Mouse (Mus musculus): ENCODE measurements around the gene Bhlha9.
"Not testable (repeated sequence)": the region's sequence is repeated elsewhere in the genome, so short reads cannot be mapped to it uniquely, and the experiment has no call there.

Gene Bhlha9

DNA sequence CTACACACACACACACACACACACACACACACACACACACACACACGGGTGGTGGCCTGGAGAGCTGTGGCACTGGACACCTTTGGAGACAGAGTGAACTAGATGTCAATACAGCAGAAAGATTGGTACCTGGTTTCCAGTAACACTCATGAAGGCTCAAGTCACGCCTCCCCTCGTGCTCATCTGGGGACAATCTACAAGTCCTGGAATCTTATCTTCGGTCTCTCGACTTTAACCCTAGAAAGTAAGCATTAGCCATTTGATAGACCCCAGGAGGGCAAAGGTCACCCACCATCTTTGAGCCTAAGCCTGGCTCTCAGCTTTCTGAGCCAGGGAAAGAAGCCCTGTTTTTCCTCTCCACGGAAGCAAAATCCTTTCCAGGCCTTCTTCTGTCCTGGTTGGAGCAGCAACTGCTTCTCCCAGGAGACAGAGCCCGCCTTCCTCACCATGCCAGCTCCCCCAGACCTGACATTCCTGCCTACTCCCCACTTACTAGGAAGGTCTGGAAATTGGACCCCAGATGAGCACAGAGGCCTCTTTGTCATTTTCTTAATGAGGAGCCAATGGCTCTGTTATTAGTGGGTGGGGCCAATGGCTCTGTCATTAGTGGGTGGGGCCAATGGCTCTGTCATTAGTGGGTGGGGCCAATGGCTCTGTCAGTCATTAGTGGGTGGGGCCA is 10.3 kb upstream of the Bhlha9 start:
- in situ Hi-C loops (cut with MboI) = no loop called here

DNA sequence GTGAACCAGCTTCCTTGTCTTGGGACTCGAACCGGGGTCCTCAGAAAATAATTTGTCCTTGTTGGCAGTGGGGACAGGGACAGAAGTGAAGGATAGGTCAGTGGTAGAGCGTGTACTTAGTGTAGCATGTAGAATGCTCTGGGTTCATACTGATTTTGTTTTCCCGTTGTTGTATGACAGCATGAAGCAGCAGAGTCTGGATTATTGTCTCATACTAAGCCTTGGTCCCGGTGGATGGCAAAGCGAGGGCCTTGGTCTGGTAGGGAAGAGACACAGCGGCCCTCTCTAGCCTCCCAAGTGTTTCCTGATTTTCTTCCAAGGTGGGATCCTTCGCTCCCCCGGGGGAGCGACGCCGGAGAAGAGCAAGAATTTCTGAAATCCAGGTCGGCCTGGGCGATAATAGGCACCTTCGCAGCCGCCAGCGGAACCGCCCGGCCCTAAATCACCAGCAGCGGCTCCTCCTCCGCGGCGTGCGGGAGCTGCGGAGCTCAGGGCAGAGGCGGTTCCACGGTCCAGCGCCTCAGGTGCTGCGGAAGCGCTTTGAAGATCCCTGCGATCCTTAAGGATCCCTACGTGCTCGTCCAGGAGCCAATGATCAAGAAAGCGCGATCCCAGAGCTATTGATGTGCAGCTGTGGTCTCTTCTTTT is 6.1 kb upstream of the Bhlha9 start:
- in situ Hi-C loops (cut with MboI) = no loop called here

DNA sequence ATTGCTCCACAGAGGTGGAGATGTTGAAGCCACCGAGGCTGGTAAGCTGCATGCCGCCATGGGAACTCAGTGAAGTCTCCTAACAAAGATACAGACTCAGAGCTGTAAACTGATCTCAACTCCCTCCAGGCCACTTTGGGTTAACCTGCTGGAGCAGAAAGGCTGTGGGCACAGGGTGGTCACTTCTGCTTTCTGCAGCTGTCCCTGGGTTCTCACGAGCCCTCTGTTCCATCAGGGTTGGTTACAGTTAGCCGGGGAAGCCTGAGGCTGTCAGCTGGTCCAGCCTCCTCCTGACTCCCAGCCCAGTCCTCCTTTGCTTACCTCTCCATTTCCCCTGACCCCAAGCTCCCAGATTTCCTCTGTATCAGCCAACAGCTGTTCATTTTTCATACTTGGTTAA is 4.5 kb upstream of the Bhlha9 start:
- in situ Hi-C loops (cut with MboI) = no loop called here

DNA sequence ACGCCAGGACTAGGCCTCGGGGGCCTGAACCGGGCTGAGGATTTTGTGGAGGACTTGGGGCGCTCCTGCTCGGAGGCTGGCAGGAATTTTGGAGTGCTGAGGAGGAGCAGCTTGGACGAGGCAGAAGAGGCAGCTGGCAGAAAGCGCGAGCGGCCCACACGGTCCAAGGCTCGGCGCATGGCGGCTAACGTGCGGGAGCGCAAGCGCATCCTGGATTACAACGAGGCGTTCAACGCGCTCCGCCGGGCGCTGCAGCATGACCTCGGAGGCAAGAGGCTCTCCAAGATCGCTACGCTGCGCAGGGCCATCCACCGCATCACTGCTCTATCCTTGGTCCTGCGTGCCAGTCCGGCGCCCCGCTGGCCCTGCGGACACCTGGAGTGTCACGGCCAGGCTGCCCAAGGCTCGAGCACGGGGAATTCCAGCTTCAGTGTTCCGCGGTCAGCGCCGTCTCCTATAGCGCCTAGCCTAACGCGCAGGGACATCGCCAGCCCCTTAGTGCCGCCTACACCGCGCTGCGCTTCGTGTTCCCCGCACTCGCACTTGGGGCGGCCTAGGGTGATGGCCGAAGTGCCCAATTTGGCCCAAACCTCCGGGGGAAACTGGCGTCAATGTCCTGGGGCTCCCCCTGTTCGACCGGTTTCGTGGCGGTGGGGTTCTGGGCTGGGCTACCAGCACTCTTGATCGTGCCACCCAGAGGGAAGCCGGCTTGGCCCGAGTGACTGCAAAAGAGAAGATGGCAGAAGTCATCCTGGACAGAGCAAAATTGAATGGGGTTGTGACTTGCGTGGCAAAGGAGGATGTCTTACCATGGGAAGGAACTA is 503 bp downstream of the Bhlha9 start:
- in situ Hi-C loops (cut with MboI) = no loop called here

DNA sequence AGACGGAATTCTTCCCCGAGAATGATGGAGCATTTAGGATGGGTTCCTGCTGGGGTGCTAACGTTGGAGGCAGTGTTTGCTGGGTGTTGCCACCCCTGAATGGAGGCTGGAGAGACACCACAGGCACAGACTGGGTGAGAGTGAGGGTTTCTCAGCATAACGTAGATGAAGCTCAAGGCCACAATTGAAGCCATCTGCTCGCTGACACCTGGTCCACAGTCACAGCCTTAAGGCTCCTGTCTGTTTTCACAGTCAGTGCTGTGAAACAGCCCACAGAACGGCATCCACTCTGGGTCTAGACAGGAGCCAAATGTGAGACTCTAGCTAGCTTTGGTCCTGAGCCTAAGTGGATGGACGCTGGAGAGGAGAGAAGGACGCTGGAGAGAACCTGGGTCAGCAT is 1.9 kb downstream of the Bhlha9 start:
- in situ Hi-C loops (cut with MboI) = no loop called here

DNA sequence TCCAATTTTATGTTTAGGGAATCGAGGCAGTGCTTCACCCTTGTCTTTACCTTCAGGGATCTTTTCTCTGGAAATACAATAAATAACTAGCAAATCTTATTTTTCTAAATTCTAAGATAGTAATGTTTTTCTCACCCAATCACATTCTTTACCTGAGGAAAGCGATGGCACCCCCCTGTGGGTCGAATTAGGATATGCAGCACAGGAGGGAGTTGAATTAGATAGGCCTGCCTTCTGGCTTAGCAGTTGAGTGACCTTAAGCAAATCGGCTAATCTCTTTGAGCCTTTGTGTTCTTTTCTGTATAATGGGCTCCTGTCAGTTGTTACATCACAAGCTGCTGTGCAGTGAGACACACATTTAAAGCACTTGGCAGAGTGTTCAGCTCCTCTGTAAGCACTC is 2.4 kb downstream of the Bhlha9 start:
- in situ Hi-C loops (cut with MboI) = no loop called here

DNA sequence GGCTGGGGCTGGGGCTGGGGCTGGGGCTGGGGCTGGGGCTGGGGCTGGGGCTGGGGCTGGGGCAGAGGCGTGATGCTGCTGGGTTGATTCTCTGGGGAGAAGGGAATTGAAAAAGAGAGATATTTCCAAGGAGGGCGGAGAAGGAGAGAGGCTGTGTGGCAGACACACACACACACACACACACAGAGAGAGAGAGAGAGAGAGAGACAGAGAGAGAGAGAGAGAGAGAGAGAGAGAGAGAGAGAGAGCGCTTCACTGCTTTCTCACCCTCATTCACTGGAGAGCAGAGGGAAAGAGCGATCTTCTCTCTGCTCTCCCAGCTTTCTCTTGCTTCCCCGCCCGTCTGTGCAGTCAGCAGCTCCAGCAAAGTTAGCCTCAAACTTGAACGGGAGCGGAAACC is 7.2 kb downstream of the Bhlha9 start, which contains the start of gene Trarg1:
TSS of gene Trarg1 (plus strand) at position 301 of the 400 bp plus-strand sequence.
- in situ Hi-C loops (cut with MboI) = not testable (repeated sequence)

DNA sequence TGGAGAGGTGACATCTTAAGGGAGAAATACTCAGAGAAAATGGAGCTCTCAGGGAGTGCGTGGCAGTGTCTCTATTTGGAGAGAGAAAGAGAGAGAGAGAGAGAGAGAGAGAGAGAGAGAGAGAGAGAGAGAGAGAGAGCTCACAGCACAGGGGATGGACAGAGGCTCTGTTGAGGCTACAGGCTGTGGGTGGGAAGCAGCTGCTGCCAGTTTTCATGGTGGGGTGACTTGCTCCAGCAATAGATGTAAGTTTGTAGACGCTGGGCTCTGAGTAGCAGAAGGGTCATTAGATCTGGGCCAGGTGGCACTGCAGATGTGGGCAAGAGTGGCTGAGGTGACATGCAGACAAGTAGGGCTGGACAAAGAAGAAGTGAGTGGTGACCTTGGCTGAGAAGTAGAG is 13.3 kb downstream of the Bhlha9 start:
- in situ Hi-C loops (cut with MboI) = no loop called here

DNA sequence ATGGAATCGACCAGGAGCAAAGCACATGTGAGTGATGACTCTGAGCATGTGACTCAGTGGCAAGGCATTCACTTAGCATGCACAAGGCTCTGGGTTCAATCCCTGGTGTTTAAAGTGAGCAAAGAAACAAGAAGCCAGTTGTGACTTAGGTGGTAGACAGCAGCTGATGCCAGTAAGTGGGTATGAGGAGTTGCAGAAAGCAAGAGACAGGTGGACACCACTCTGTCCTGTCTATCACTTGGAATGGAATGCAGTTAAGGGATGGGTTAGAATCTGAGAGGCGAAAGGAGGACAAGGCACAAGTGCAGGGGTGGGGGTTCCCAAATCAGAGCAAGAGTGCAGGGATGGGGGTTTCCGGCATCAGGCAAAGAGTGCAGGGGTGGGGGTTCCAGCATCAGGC is 19.8 kb downstream of the Bhlha9 start:
- in situ Hi-C loops (cut with MboI) = no loop called here

DNA sequence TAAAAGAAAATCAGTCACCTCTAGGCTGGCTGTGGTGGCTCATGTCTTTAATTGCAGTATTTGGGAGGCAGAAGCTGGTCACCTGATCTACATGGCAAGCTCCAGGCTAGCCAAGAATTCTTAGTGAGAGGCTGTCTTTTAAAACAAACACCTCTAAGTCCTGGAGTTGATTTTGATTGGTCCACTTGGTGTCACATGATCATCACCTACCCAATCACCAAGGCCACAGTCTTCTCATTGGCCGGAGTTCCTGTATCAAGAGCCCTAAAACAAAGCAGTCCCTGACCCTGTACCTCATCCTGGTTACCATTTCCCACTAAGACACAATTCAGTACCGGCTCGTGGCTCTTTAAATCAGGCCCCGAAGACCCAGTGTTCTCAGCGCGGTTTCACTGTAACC is 23.5 kb downstream of the Bhlha9 start:
- in situ Hi-C loops (cut with MboI) = no loop called here

DNA sequence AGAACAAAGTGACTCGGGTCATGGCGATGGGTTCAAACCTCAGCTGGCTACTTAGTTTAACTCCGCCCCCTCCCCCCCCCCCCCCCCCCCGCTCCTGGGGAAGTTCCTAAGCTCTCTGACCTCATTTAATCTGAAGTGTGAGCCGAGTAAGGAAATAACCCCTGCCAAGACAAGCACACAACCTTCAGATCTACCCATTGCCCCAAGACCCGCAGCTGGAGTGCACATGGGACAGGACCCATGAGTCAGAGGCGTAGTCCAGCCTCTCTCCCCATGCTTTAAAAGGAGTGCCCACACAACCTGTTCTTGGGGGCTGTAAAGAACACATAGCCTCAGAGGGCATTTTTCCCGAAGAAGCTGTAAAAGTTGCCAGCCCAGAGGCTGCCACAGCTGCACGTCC is 27.4 kb downstream of the Bhlha9 start:
- in situ Hi-C loops (cut with MboI) = no loop called here

DNA sequence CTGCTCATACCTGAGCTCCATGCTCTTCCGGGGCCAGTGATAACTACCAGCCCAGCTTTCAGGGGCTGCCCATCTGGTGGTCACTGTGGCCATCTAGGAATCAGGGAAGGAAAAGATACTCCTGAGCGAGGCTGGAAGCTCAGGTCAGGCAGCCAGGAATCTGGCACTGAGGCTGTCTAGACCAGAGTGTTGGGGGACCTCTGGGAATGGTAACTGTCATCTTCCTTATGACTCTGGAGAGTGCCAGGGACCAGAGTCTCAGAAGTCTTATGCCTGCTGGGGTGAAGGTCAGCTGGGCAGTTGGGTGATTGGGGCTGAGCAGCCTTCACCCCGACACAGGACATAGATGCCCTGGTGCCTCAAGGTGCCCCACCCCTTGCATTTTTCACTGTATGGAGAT is 35.4 kb downstream of the Bhlha9 start:
- in situ Hi-C loops (cut with MboI) = no loop called here

DNA sequence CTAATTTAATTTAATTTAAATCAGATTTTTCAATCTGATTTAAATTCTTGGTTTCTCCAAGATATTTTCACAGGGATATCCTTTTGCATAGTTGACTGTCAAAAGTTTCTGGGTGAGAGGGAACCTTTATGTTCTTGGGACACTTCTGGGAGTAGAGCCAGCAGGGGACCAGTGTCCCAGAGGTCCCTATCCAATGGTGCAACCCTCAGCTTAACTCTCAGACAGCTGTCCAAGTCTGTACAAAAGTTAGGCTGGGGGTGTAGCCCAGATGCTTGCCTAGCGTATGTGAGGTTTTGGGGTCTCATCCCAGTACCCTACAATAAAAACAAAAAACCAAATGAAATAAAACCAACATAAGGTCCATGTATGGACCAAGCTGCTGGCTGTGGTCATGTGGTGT is 35.8 kb downstream of the Bhlha9 start:
- in situ Hi-C loops (cut with MboI) = no loop called here

DNA sequence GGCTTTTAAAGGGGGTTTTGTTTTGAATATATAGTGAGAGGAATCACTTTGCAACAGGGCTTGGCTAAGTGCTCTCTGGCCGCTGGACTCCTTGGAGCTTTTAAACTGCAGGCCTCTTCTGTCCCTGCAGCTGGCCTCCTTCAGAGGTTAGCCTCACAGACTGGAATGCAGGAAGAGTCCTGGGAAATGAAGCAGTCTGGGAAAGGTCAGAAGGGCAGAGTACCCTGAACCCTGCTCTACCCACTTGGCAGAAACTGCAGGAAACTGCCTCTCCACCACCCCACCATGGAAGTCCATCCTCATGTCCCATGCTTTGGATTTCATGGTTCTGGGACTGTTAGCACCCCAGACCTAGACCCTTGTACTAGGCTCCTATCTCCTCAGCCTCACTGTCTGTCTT is 36.6 kb downstream of the Bhlha9 start:
- in situ Hi-C loops (cut with MboI) = no loop called here

DNA sequence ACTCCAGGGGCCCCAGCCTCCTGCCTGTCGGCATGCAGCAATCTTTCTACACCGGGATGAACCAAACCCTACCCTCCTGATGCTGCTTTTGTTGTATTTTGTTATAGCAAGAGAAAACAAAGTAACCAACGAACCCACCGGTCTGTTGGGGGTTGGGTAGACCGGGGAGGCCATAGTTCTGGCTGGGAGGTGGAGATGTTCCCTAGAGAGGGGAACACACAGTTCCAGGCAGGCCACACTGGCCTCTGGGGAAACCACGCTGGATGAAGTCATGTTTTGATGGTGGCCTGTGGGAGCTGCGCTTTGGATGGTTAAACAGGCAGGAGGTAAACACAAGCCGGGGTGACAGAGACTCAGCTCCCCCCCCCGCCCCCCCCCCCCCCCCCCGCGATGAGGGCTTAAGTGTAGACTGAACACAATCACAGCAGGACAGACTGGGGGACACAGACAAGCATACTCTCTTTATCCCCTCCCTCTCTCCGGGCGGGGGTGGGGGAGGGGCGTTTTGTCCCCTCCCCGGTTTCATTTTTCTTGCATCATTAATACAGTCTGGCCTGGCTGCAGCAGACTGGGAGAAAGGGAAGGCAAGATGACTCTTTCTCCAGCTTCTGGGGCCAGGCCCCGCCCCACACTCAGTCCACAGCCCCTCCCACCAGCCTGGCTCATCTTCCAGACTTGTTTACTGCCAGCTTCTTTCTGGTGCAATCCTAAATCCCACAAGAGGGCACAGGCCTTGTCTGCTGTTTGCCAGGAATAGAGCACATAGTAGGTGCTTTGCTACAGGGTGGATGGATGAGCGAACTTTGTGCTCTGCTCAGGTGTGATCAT is 37.6 kb downstream of the Bhlha9 start:
- in situ Hi-C loops (cut with MboI) = no loop called here

DNA sequence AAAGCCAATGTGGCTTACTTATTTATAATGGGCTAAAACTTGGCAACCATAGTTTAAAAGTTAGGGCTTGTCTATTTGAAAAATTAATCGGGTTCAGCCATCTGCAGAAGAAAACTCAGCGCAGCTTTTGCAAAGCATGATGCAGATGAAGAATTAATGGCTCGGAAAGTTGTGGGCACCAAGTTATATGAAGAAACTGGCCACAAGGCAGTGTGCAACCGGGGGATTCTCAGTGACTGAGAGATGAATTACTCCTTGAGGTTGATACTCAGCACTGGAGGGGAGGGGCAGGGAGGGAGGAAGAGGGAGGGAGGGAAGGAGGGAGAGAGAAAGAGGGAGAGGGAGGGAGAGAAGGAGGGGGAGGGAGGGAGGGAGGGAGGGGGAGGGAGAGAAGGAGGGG is 44.7 kb downstream of the Bhlha9 start:
- in situ Hi-C loops (cut with MboI) = no loop called here
